Mouse (Mus musculus): ENCODE results near the gene Ptpn7. TPM values are rescaled to one million over a fixed set of nuclear protein-coding genes. Genes with fewer than 3 reads are reported as not detected.

The Ptpn7 gene
- polyA plus RNA-seq, 1 experiment from 2014 or later, result 3.0 TPM

- H3K4me1 ChIP-seq (ENCODE audit: insufficient read depth, low read depth, low read length), result no peaks in the 10 kb centered on the region
- no peak overlapping the region for H3K4me2 ChIP-seq (replicated peaks; ENCODE audit: low read depth, low read length)
- H3K9ac ChIP-seq (replicated peaks; ENCODE audit: low read depth), result no peak overlapping the region
- DNase-seq (ENCODE audit: low spot score) (peak; percentile 66), ATAC-seq (no peak; the same call in 1 of the 2 replicates)
- WGBS, result 4% methylated on average over 1 of the region's 1 CpGs
- TF ChIP-seq EP300 (IDR thresholded peaks at IDR 0.05) (no peak), CTCF (IDR thresholded peaks at IDR 0.05) (peak; percentile 100)
- H3K27me3 ChIP-seq (replicated peaks; ENCODE audit: insufficient read depth, low read length), result no peaks in the 10 kb centered on the region
- no peaks in the 10 kb centered on the region for H3K36me3 ChIP-seq (ENCODE audit: insufficient read depth, low read length)
- H3K9me3 ChIP-seq (ENCODE audit: low read length), result no peaks in the 10 kb centered on the region
- H3K27ac ChIP-seq (ENCODE audit: low read length), result no peak overlapping the region
- H3K4me3 ChIP-seq (ENCODE audit: low read depth, low read length), result no peak overlapping the region
Measured at GRCm38 (mm10) chr1:135136500-135136899, 4.0 kb downstream of the Ptpn7 start.

- Histone ChIP-seq H3K4me3 (ENCODE audit: low read depth, low read length) (no peak overlapping the region), H3K27me3 (replicated peaks; ENCODE audit: insufficient read depth, low read length) (no peaks in the 10 kb centered on the region)
Measured at GRCm38 (mm10) chr1:135139906-135140305, 7.4 kb downstream of the Ptpn7 start.

GRCm38 (mm10) chr1:135142452-135142851, 10.0 kb downstream of the Ptpn7 start:
- no peaks in the 10 kb centered on the region; the same call in 1 of the 2 replicates for H3K4me1 ChIP-seq (ENCODE audit: insufficient read depth, low read depth, low read length)
- H3K9ac ChIP-seq (replicated peaks; ENCODE audit: low read depth), result no peak overlapping the region
- H3K4me3 ChIP-seq (ENCODE audit: low read depth, low read length), result no peak overlapping the region
- no peak overlapping the region for H3K27ac ChIP-seq (ENCODE audit: low read length)
- ATAC-seq (no peak), DNase-seq (ENCODE audit: low spot score) (no peak)
- no peaks in the 10 kb centered on the region for H3K9me3 ChIP-seq (ENCODE audit: low read length)
- no peak overlapping the region for H3K4me2 ChIP-seq (replicated peaks; ENCODE audit: low read depth, low read length)
- 57% methylated on average over 2 of the region's 2 CpGs for WGBS
- no peaks in the 10 kb centered on the region for H3K27me3 ChIP-seq (replicated peaks; ENCODE audit: insufficient read depth, low read length)
- no peak for TF ChIP-seq EP300 (IDR thresholded peaks at IDR 0.05)
- TF ChIP-seq CTCF (IDR thresholded peaks at IDR 0.05), result no peak
- no peaks in the 10 kb centered on the region for H3K36me3 ChIP-seq (ENCODE audit: insufficient read depth, low read length)

More at GRCm38 (mm10) chr1:135139906-135140305, 7.4 kb downstream of the Ptpn7 start:
- ATAC-seq, result no peak
- Histone ChIP-seq H3K4me2 (replicated peaks; ENCODE audit: low read depth, low read length) (no peak overlapping the region), H3K27ac (ENCODE audit: low read length) (no peak overlapping the region), H3K9ac (replicated peaks; ENCODE audit: low read depth) (no peak overlapping the region), H3K9me3 (ENCODE audit: low read length) (no peaks in the 10 kb centered on the region), H3K36me3 (ENCODE audit: insufficient read depth, low read length) (no peaks in the 10 kb centered on the region), H3K4me1 (ENCODE audit: insufficient read depth, low read depth, low read length) (no peaks in the 10 kb centered on the region)
- TF ChIP-seq CTCF (IDR thresholded peaks at IDR 0.05) (no peak), EP300 (IDR thresholded peaks at IDR 0.05) (no peak)
- no peak for DNase-seq (ENCODE audit: low spot score)
- 67% methylated on average over 2 of the region's 2 CpGs for WGBS

- no peak overlapping the region for H3K27ac ChIP-seq (ENCODE audit: low read length)
- H3K9me3 ChIP-seq (ENCODE audit: low read length), result no peaks in the 10 kb centered on the region
- WGBS, result 76% methylated on average over 2 of the region's 2 CpGs
- peaks cover 6% of the 10 kb centered on the region; the same call in 1 of the 2 replicates for H3K4me1 ChIP-seq (ENCODE audit: insufficient read depth, low read depth, low read length)
- no peak overlapping the region for H3K4me2 ChIP-seq (replicated peaks; ENCODE audit: low read depth, low read length)
- no peaks in the 10 kb centered on the region for H3K27me3 ChIP-seq (replicated peaks; ENCODE audit: insufficient read depth, low read length)
- TF ChIP-seq CTCF (IDR thresholded peaks at IDR 0.05) (no peak), EP300 (IDR thresholded peaks at IDR 0.05) (no peak)
- no peak overlapping the region for H3K4me3 ChIP-seq (ENCODE audit: low read depth, low read length)
- no peak for DNase-seq (ENCODE audit: low spot score)
- H3K36me3 ChIP-seq (ENCODE audit: insufficient read depth, low read length), result no peaks in the 10 kb centered on the region
- H3K9ac ChIP-seq (replicated peaks; ENCODE audit: low read depth), result no peak overlapping the region
- no peak for ATAC-seq
Measured at GRCm38 (mm10) chr1:135143940-135144339, 11.4 kb downstream of the Ptpn7 start.

- peak within 1 kb of the TSS; percentile 96 for H3K4me3 ChIP-seq (ENCODE audit: low read depth, low read length)
- ATAC-seq (peak; percentile 92), DNase-seq (ENCODE audit: low spot score) (peak; percentile 91)
- peak within 1 kb of the TSS; percentile 75 for H3K4me2 ChIP-seq (replicated peaks; ENCODE audit: low read depth, low read length)
- TF ChIP-seq CTCF (IDR thresholded peaks at IDR 0.05) (no peak), EP300 (IDR thresholded peaks at IDR 0.05) (no peak)
- no peaks in the 10 kb centered on the region for H3K9me3 ChIP-seq (ENCODE audit: low read length)
- H3K27me3 ChIP-seq (replicated peaks; ENCODE audit: insufficient read depth, low read length), result no peaks in the 10 kb centered on the region
- H3K27ac ChIP-seq (ENCODE audit: low read length), result peak within 1 kb of the TSS; percentile 93
- under 1% methylated on average over 73 of the region's 78 CpGs for WGBS
- H3K9ac ChIP-seq (replicated peaks; ENCODE audit: low read depth), result peak within 1 kb of the TSS; percentile 92
- H3K4me1 ChIP-seq (ENCODE audit: insufficient read depth, low read depth, low read length), result peaks cover 6% of the 10 kb centered on the region; the same call in 1 of the 2 replicates
- H3K36me3 ChIP-seq (ENCODE audit: insufficient read depth, low read length), result peaks cover 3% of the 10 kb centered on the region; the same call in 1 of the 2 replicates
Measured at GRCm38 (mm10) chr1:135146077-135146945, 13.8 kb downstream of the Ptpn7 start, which contains the start of gene Arl8a. TSS of gene Arl8a (plus strand) at chr1:135146824.

GRCm38 (mm10) chr1:135146946-135147701, 14.6 kb downstream of the Ptpn7 start:
- H3K9ac ChIP-seq (replicated peaks; ENCODE audit: low read depth), result peak overlapping the region; percentile 92
- DNase-seq (ENCODE audit: low spot score) (peak; percentile 88), ATAC-seq (peak; percentile 86)
- TF ChIP-seq CTCF (IDR thresholded peaks at IDR 0.05), result no peak
- no peak for TF ChIP-seq EP300 (IDR thresholded peaks at IDR 0.05)
- H3K36me3 ChIP-seq (ENCODE audit: insufficient read depth, low read length), result peaks cover 4% of the 10 kb centered on the region; the same call in 1 of the 2 replicates
- no peaks in the 10 kb centered on the region for H3K27me3 ChIP-seq (replicated peaks; ENCODE audit: insufficient read depth, low read length)
- peak overlapping the region; percentile 75 for H3K4me2 ChIP-seq (replicated peaks; ENCODE audit: low read depth, low read length)
- H3K4me3 ChIP-seq (ENCODE audit: low read depth, low read length), result peak overlapping the region; percentile 96
- peak overlapping the region; percentile 93 for H3K27ac ChIP-seq (ENCODE audit: low read length)
- H3K4me1 ChIP-seq (ENCODE audit: insufficient read depth, low read depth, low read length), result peaks cover 6% of the 10 kb centered on the region; the same call in 1 of the 2 replicates
- under 1% methylated on average over 59 of the region's 69 CpGs for WGBS
- H3K9me3 ChIP-seq (ENCODE audit: low read length), result no peaks in the 10 kb centered on the region

All from lung, postnatal 0 days (tissue).